Comparison of ENCODE assay signal across 8 mouse cellular contexts in genomic region chr11:100319492-100320171, GRCm38 (mm10). TPM values are rescaled to one million over a fixed set of nuclear protein-coding genes. Genes with fewer than 3 reads are reported as not detected.
DNase-seq lines count a peak whose midpoint lies in the region; ATAC-seq lines count a peak whose summit lies in the region.

Gene Eif1 (plus strand): TSS chr11:100319885.

- H3K9ac ChIP-seq in intestine, embryonic 14.5 days (ENCODE audit: low read length), result peak within 1 kb of the TSS; percentile 95

- peak within 1 kb of the TSS; percentile 74 for H3K4me2 ChIP-seq in intestine, embryonic 14.5 days (ENCODE audit: low read length)

- peaks cover 22% of the 10 kb centered on the region for H3K36me3 ChIP-seq in intestine, embryonic 14.5 days (ENCODE audit: control insufficient read depth, insufficient read depth, low read length)

- 0 out of 2 replicates have a peak, but pooled peaks cover 7% of the 10 kb centered on the region for H3K4me1 ChIP-seq in intestine, embryonic 14.5 days (replicated peaks; ENCODE audit: control insufficient read depth, insufficient read depth, low read length)

- under 1% methylated on average over 58 of the region's 58 CpGs for WGBS in intestine, embryonic 14.5 days

- intact Hi-C loops in left cerebral cortex, postnatal 14 days (cut with DNase I), result no loop called here

- peak; percentile 86 for ATAC-seq in intestine, embryonic 14.5 days (replicated peaks; ENCODE audit: low FRiP score, low TSS enrichment, low read depth)

- peak within 1 kb of the TSS; percentile 58 for H3K4me3 ChIP-seq in intestine, embryonic 14.5 days (ENCODE audit: low read depth, low read length)

- DNase-seq in adrenal gland, adult 18-20 months (ENCODE audit: low spot score in 2 of 2), result peak; percentile 99 to 100
- DNase-seq in embryo, embryonic 11 days, result peak; percentile 100
- peak; percentile 100 for DNase-seq in gastrocnemius, postnatal 25 days
- DNase-seq in intestine, embryonic 14.5 days (ENCODE audit: low spot score), result peak; percentile 100
- peak; percentile 100 for DNase-seq in left cerebral cortex, postnatal 14 days (ENCODE audit: low spot score in 2 of 2)
- peak; percentile 100 for DNase-seq in mesoderm, embryonic 11.5 days (ENCODE audit: low read depth, low spot score)
- peak; percentile 99 for DNase-seq in right cerebral cortex, postnatal 36 days (ENCODE audit: low spot score in 2 of 2)
- DNase-seq in yolk sac, embryonic 10.5 days (ENCODE audit: low spot score), result peak; percentile 100

- H3K27ac ChIP-seq in intestine, embryonic 14.5 days (ENCODE audit: low read depth), result peak within 1 kb of the TSS; percentile 97

- no peaks in the 10 kb centered on the region for H3K27me3 ChIP-seq in intestine, embryonic 14.5 days (replicated peaks; ENCODE audit: control insufficient read depth, insufficient read depth, low read length)

- H3K9me3 ChIP-seq in intestine, embryonic 14.5 days (ENCODE audit: control insufficient read depth, low read length), result no peaks in the 10 kb centered on the region

RNA-seq across cellular contexts. Expression of gene Eif1, which starts in this region (rescaled TPM):
- 1,000 to 10,000 TPM; 1,436 to 1,462 TPM for total RNA-seq in adrenal gland, adult 18-20 months (2021)
- total RNA-seq in gastrocnemius, postnatal 25 days (2021), result 1,000 to 10,000 TPM; 1,016 to 1,083 TPM
- polyA plus RNA-seq in intestine, embryonic 14.5 days (2014; fragmentation: Nextera tagmentation; extraction: Ambion mirVana), result 1,995 and 2,009 TPM in 2 replicates
- total RNA-seq in left cerebral cortex, postnatal 14 days (2021), result 100 to 1,000 TPM; 803 to 821 TPM

Comparison
In these comparisons a context has a peak if more than half of its experiments do, and no peak if none do; other contexts are left out.
1. Peak in every context shown above with its lines: DNase-seq, ATAC-seq, H3K4me3 ChIP-seq and H3K27ac ChIP-seq.